Mouse (Mus musculus): Measurements from ENCODE around the gene Nrxn3.

Gene Nrxn3

DNA sequence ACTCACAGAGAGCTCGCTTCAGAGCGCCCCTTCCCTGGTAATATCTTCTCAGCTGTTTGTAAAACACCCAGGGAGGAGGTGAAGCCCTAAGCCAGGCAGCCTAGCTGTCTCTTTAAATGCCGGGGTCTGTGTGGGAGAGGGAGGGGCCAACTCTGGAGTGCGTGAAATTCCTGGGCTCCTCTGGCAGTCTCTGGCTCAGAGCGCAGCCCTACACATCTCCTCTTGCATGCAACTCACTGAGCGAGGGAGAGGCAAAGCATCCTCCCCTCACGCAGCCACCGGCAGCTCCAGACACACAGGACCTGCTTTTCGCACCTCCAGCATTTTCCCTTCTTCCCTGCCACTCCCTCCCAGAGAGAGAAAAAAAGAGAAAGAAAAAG is at the start of gene Nrxn3:
Nrxn3 (plus strand) TSS at position 186 of the 380 bp plus-strand sequence.
- DNase-seq = peak; percentile 81

DNA sequence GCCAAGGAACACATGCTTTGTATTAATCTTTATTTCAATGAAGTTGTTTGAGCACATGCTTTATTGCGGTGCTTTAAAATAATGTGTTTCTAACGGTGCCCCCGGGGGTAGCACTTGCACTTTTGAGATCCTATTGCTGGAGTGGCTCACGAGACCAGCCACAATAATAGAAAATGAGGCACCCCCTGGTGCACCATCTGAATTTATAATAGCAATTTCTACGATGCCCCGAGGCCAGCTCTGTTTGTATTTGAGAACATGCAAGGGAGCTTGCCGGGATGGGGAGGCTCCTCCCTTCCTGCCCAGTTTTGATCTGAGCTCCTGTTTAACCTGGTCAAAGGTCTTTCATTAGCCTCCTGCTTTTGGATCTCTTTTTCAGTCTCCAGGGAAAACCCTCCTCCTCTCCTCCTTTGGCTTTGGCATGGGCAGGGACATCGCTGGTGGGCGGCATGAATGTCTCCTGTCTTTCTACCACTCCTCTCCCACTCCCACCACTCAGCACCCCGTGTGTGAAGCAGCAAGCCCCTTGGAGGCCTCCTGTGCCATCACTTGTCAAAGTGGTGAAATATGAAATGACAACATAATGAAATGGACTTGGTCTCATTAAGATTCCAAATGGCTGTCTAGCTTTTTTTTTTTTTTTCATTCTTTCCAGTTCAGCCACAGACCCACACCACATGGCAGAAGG is 18.4 kb upstream of the Nrxn3 start:
- DNase-seq = no peak

DNA sequence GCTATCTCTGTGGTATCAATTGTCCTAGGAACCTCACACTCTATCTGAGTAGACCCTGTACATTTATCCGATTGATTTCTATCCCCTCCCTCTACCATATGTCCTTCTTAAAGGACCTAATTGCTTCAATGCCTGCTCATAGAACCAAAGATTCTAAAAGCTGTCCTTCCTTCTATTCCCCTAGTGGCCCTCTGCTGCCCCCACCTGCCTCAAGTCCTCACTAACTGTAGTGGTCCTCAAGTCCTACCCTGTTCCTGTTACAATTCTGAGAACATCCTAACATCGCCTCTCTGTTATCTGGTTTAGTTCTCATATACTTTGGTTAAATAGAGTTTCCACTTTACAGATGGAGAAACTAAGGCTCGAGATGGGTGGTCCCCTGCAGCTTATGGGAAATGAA is 16.7 kb upstream of the Nrxn3 start:
- no peak for DNase-seq

DNA sequence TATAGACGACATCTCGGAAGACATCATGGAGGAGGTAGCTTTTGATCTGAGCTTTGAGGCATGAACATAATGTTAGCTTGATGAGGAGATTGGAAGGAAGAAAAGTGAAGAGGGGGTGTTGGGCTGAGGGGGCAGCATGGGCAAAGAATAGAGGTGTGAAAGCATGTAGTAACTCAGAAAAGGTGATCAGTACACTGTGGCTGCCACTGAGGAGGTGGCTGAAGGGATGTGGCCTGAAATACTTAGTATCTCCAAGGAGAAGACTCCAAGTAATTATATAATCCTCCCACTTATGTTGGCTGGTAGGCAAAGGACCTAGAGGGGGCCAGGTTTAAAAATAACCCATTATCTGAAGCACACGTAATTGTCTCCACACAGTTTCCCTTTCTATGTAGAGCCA is 14.9 kb upstream of the Nrxn3 start:
- peak; percentile 28 for DNase-seq

DNA sequence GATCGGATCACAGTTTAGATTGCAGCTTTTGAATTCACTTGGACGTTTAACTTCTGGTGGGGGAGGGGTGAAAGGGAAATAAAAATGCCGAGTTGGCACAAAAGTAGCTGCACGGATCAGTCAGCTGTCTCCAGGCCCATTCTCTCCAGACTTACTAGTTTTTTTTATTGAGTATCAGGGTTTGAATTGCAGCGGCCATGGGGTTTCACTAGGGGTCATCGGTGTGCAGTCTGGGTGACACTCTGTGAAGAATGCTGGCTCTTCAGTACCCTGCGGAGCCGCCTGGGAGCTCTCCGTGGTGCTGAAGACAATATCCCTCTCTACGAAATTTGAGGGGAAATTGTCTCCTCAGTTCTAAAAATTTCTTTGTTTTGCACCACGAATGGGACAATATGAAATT is 13.5 kb upstream of the Nrxn3 start:
- no peak for DNase-seq

DNA sequence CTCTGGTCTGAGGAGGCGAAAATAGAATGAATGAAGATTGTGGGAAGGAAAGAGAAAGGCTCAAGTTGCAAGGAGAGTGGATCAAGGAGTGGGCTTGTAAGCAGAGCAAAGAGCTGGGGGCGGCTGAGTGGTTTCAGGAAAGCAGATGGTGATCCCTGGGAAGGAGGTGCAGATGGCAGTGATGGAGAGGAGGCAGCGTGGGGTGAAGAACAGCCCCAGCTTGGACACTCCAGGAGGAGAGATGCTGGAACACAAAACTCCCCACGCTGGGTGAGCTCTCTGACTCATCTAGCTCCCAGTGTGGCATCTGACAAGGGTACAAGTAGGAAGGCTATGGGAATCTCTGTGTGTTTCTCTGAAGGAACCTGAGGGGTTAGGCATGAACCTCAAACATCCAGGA is 9.2 kb upstream of the Nrxn3 start:
- DNase-seq = peak; percentile 70

DNA sequence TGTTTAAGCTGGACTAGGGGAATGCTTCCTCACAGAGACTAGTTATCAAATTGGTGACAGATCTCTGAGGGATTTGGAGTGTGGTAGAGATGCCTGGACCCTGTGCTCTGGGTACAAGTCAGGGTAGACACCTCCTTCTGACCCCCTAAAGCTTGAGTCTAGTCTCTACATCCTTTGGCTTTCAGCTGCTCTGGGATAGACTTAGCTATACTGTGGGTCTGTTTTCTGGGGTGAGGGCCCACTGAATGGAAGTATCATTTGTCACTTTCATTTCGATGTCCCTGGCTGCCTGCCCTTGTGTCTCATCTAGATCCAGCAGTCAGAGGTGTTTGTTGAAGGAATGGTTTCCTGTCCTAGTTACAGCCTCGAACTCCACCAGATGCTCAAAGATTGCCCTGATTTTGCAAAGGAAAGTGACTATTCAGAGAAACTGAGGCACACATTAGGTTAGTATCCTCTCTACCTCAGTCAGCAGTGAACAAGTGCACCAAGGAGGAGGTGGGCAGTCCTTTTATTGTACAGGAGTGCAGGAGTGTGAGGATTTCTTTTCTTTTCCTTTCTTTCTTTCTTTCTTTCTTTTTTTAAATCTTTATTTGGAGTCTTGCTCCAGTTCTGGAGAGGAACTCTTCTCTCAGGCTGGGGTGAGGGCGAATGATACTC is 515 bp upstream of the Nrxn3 start:
- DNase-seq = no peak

DNA sequence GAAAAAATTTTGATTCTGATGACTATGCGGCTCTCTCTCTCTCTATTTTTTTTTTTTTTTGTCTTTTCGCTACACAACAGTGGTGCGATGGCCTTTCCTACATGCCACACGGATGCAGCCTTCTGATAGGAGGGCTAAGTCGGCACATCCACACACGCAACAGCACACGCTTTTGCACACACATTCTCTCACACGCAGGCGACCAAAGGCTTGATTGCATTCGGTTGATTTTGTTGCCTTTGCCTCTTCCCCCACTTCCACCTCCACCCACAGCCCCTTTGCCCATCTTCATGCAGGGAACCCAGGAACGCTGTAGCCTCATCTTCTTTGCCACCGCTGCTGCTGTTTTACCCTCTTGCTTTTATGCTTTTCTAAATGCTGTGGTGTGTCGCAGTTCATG is 3.6 kb downstream of the Nrxn3 start:
- no peak for DNase-seq

DNA sequence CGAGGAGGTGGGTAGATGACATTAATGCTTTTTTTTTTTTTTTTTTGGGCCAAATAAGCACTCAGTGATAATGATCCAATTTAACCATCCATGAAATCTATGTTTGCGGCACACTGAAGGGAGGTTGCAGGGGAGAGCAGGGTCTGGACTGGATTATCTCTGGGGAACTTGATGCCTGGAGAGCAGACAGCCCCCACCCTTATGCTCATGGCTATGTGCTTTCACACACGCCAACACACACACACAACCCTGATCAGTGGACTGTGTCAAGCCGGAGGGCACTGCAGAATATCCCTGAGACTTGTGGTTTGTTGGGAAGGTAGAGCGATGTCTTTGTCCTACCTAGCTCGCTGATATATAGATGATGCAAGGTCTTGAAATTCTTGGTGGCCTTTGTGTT is 4.1 kb downstream of the Nrxn3 start:
- no peak for DNase-seq

DNA sequence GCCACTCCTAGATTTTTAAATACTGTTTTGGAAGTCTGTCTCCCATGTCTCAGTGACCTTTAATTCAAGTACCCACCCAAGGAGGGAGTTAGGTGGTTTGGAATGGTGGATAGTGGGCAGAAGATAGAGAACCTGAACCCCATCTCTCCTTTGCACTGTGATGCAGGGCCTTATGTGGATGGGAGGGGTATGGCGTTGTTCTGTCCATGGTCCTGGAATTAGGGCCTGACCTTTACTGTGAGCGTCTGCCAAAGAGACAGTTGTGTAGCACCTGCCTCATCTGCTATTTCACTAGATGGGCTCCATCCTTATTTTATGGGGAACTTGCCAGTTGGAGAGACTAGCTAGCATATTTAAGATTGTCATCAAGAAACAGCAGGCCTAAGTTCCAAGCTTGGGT is 8.0 kb downstream of the Nrxn3 start:
- DNase-seq = no peak

DNA sequence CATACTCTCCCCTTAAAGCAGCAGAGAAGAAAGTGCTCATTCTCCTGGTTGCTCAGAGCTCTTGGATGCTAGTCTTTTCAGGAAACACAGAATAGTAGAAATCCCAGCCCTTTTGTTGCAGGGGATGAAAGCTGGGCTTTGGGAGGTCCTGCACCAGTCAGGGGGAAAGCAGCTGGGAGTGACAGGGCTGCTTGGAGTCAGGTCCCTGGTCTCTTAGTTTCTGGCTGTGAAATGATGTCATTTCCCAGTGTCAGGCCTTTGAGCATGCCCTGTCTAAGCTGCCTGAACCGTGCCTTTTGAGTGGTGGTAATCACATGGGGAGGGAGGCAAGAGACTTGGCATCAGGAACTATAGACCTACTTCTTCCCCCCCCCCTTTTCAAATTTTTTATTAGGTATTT is 12.4 kb downstream of the Nrxn3 start:
- no peak for DNase-seq

DNA sequence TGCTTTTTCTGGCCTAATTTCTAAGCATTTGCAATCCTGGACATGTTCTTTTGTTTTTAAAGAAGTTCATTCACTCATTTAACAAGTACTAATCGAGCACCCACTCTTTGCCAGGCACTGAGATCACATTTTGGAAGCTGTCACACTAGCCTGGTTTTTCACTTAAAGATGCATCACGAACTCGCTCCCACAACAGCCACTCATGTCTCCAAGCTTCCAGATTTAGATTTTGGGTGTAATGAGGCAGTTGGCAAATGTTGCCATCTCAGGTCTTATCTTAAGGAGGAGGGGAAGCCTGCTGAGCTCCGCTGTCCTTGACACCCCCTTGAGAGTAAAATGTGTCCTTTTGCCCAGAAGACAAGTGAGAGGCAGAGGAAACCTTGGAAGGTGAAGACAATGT is 14.4 kb downstream of the Nrxn3 start:
- peak; percentile 21 for DNase-seq

DNA sequence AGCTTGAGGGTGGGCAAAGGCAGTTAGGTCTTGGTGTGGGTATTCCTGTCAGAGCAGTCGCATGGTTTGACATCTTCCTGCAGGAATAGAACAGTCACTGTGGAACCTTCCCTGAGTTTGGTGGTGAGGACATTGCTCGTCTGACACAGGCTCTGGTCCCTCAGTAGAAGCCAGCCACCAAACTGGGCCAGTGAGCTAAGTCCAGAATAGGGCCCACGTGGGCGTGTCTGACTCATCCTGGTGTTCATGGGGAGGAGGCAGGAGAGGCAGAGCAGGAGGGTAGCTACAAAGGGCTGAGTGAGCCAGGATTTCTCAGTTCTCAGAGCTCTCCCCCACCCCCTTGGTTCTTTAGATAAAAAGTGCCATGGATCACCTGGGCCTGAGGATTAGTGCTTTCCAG is 15.9 kb downstream of the Nrxn3 start:
- peak; percentile 79 for DNase-seq

DNA sequence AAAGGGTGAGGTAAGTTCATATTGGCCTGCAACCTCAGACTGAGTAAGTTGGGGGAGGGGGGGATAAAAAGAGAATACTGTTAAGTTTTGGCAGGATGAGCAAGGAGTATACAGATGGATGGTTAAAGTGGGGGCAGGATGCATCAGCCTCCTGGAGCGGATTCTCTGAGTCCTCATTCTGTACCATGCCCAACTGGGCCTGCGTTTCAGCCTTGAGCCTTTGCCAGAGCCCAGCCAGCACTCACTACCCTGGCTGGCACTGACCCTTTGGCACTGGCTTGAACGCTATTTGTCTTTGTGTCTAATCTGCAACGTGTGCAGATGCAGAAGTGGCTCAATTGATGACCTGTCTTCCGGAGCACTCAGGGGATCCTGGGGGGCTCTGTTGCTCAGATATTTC is 24.1 kb downstream of the Nrxn3 start:
- DNase-seq = no peak

DNA sequence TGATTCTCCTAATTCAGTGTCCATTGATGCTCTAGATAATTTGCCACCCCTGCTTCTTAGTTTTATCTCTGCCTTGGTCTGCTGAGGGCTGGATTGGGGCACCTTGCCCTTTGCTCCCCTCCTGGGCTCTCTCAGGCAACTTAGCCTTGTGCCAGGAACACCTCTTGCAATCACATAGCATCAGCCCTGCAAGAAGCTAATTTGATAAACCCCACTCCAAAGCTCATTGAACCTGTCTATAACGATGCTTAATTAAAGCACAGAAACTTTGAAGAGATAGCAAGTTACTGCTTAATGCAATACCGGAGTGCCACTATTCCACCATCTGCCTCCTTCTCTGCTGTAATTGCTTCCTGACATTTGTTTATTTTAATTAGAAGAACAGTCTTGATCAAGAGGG is 42.1 kb downstream of the Nrxn3 start:
- DNase-seq = no peak

DNA sequence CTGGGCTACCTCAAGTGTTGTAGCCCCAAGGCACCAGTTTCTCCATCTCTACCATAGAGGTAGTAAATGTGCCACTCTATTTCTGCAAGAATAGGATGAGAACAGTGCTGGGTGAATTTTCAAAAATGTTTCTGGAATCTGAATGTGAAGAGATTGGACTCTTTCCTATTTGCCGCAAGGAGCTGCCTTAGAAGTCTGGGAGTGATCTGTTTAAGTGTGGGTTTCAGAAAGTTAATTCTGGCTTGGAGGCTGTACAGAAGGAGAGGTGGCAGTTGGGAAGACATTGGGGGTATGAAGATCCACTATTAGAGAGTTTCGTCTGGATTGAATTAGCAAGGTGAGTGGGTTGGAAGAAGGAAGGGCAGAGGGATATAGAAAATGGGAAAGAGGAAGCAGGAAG is 52.0 kb downstream of the Nrxn3 start:
- no peak for DNase-seq

DNA sequence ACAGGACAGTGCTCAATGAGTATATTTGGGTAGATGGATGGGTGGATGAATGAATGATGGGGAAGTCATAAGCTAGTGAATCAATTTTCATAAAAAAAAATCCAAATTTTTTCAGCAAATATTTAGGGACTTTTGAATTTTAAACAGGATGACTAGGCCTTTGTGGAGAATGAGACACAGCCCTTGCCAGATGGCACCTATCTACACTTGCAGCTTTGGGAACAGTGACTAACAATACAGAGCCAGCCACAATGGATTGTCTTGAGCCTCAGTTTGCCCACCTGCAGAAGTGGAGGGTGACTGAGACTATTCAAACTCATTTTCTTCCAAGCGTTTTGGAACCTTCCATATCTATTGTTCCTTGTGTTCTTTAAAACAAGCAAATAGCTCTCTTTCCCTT is 55.4 kb downstream of the Nrxn3 start:
- DNase-seq = no peak

DNA sequence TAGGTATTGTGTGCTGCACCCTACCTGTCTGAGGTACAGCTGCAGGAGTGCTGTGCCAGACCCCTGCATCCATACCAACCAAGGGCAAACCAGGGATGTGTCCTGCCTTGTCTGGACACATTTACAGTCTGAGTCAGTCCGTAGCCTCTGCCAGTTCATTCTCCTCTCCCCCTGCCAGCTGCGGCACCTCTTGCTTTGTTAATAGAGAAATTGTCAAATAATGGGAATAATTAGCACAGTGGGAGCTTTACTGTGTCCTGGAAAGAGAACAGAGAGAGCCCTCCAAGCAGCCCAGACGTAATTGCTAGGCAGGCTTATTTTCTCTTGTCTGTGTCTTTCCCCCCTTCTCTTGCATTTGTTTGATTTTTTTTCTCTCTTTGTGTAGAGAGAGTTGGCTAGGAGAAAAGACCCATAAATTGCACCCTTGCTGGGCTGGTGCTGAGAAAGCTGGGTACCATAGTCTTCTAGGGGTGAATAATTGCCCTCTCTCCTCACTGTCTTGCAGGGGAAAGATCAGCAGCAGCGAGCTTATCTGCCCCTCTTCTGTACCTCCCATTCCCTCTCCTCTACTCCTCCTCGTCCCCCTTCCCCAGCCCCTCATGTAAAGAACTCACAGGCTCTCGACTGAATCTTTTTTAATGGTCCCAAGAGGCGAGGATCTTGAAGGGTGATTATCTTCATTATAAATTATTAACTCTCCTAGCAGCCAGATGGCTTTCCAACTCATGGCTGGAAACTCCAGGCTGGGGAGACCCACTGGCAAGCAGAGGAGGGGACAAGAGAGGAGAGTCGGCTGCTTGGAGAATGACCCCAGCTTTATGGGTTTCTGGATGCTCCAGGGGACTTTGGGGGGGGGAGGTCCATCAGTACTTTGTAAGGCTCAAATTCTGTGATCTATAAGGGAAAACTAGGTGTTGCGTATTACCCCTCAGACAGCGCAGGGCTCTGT is 61.8 kb downstream of the Nrxn3 start:
- DNase-seq = no peak

DNA sequence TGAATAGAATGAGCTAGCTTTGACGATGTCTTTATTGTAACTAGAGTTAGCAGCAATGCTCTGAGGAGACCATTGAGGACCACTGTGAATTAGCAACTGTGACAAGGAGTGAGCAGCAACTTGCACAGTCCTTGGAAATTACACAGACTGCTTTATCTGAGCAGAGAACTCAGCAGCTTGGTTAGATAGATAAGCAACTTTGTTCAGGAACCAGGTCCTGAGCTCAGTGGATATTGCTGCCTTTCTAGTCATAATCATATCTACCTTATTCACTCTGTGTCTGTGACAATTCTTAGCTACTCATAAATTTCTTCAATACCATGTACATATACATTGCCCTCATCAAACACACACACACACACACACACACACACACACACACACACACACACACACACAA is 70.6 kb downstream of the Nrxn3 start:
- DNase-seq = no peak

DNA sequence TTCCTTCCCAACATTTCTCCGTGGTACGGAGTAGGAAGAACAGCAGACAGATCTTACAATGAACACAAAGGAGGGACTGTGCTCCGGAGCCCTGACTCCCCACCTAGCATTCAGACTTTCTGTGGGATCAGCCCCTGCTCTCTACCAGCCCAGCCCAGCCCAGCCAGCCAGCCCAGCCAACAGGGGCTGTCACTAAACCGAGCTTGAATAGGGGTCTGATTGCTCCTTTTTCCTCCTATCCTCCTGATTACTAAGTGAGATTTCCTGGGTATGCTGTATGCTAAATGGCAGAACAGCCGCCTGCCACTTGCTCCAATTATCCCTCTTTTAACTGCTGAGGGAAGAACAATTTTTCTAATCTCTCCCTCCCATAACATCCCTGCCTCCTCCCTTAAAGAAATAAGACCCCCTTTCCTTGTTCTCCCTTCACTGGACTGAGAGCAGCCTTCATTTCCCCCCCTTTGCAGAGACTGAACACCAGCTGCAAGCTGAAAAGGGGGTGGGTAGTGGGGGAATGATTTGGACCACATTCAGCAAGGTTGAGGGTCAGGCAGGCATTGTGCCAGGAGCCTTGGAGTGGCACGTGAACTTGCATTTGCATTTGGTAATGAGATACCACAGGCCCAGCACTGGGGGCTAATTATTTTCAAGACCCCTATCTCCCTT is 78.4 kb downstream of the Nrxn3 start:
- no peak for DNase-seq

DNA sequence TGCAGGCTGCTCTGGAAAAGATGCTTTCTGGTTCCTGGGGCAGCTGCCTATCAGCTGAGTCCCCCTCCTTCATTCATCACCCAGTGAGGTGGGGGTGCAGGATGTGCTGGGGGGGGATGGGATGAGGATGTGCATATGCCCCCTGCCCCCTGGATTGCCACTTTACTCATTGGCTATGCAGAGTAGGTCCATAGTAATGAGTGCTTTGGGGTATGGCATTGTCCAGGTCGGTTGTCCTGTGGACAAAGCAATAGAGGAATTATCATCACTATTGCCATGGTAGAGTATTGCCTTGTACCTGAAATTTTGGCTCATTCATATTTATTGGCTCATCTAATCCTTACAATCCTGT is 79.0 kb downstream of the Nrxn3 start:
- DNase-seq = no peak

DNA sequence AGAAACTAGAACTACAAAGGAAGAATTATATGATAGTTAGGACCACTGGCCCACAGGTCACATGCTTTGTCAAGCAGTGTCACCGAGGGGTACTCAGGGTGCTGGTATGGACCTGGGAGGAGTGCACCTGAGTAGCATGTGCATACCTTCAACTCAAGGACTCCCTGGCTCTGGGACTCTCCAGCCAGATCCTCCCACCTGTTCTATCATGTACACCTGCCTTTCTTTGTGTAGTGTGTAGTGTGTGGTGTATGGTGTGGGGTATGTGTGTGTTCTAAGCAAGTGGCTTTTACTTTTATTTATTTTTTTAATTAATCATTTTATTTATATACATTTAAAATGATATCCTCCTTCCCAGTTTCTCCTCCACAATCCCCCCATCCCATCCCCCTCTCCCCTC is 86.3 kb downstream of the Nrxn3 start:
- no peak for DNase-seq

DNA sequence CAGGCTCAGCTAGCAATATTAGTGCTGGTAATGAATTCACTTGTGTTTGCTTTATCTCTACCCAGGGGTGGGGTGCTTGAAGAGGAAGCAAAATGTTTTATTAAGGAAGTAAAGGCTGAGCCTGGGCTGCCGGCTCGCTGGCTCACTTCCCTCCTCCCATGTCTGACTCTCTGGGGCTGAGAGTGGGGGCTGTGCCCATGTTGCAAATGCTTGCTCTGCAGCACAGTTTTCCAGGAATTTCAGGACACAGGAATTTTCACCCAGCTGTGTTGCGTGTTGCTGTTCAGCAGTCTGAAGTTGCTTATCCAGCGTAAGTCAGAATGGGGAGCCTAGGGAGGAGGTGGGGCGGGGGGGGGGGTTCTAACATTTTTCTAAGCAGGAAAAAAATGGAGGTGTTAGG is 89.5 kb downstream of the Nrxn3 start:
- DNase-seq = no peak

DNA sequence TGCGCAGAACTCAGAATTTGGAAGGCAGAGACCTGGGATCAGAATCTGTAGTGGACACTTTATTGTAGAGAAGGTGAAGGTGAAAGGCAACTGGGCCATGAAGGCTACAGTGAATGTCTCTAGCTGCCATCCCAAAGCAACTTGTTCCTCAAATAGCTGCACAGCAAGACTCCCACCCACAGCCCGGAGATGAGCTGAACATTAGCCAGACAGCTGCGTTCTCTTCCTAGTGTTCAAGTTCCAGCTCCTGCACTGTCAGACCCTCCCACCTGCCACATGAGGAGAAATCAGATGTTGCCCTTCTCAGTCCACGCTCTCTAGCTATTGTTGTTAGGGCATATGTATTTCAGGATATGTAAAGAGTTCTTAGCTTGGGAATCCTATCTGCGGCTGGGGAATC is 94.2 kb downstream of the Nrxn3 start:
- no peak for DNase-seq
